Mouse (Mus musculus) neural tube, embryonic 15.5 days (tissue): Measurements from ENCODE around the gene Ankrd44. TPM values are rescaled to one million over a fixed set of nuclear protein-coding genes. Genes with fewer than 3 reads are reported as not detected.

ENCODE experiments used
- ATAC-seq: fragments of 200-750 bp; cut with Nextera tagmentation; 2 replicates; pipeline ENCODE4 v1.8.0; 2017; ENCODE audit warnings: mild to moderate bottlenecking, moderate TSS enrichment, moderate library complexity; ENCODE audit not compliant: low FRiP score
- H3K27ac ChIP-seq: fragments of 300-500 bp; sonication (generic); replicated peaks from 2 replicates; pipeline ENCODE4 v1.5.1; 2015; ENCODE audit warnings: mild to moderate bottlenecking, inconsistent platforms
- H3K27me3 ChIP-seq: fragments of 300-500 bp; sonication (generic); replicated peaks from 2 replicates; pipeline ENCODE4 v1.6.1; 2015; ENCODE audit warnings: inconsistent platforms
- H3K36me3 ChIP-seq: fragments of 300-500 bp; sonication (generic); 2 replicates; pipeline ENCODE4 v1.6.1; 2015; ENCODE audit warnings: inconsistent platforms
- H3K4me1 ChIP-seq: fragments of 300-500 bp; sonication (generic); 2 replicates; pipeline ENCODE4 v1.6.1; 2015; ENCODE audit warnings: inconsistent platforms
- H3K4me2 ChIP-seq: fragments of 300-500 bp; sonication (generic); 2 replicates; pipeline ENCODE4 v1.6.1; 2015; ENCODE audit warnings: inconsistent platforms, mild to moderate bottlenecking, moderate library complexity
- H3K4me3 ChIP-seq: fragments of 300-500 bp; sonication (generic); replicated peaks from 2 replicates; pipeline ENCODE4 v1.5.1; 2015; ENCODE audit warnings: mild to moderate bottlenecking, inconsistent platforms
- H3K9ac ChIP-seq: fragments of 300-500 bp; sonication (generic); replicated peaks from 2 replicates; pipeline ENCODE4 v1.6.1; 2015; ENCODE audit warnings: mild to moderate bottlenecking, inconsistent platforms
- H3K9me3 ChIP-seq: fragments of 300-500 bp; sonication (generic); replicated peaks from 2 replicates; pipeline ENCODE4 v1.6.1; 2016; ENCODE audit warnings: inconsistent platforms
- WGBS: fragments of 180-500 bp; shearing (Covaris S2); methylation state at CpG from one replicate; pipeline ENCODE4 v1.1.7; 2015; ENCODE audit warnings: mixed read lengths; 5-methylcytosine and 5-hydroxymethylcytosine counted together
- polyA plus RNA-seq: library from polyadenylated mRNA; unstranded; fragments of >200 nt; fragmentation: Nextera tagmentation; extraction: Ambion mirVana; gene quantifications from 2 replicates; pipeline ENCODE4 v1.2.1, GENCODE M21; 2015

Gene Ankrd44
- polyA plus RNA-seq, 1 experiment from 2014 or later = 21.4 TPM

- Histone ChIP-seq H3K4me3 (no peak overlapping the region), H3K27me3 (no peaks in the 10 kb centered on the region), H3K9me3 (no peaks in the 10 kb centered on the region), H3K9ac (no peak overlapping the region), H3K36me3 (no peaks in the 10 kb centered on the region), H3K4me1 (peaks cover 7% of the 10 kb centered on the region), H3K4me2 (no peak overlapping the region), H3K27ac (peak overlapping the region; percentile 18; the same call in 1 of the 2 replicates)
- 53% methylated on average over 10 of the region's 10 CpGs for WGBS
- no peak for ATAC-seq
Measured at GRCm38 (mm10) chr1:54877423-54878073, 48.6 kb downstream of the Ankrd44 start.

GRCm38 (mm10) chr1:54877014-54877413 is 49.2 kb downstream of the Ankrd44 start:
- no peak for ATAC-seq
- no peaks in the 10 kb centered on the region for H3K36me3 ChIP-seq
- H3K4me2 ChIP-seq = no peak overlapping the region
- H3K27ac ChIP-seq = no peak overlapping the region
- H3K27me3 ChIP-seq = no peaks in the 10 kb centered on the region
- H3K9me3 ChIP-seq = no peaks in the 10 kb centered on the region
- peaks cover 7% of the 10 kb centered on the region for H3K4me1 ChIP-seq
- no peak overlapping the region for H3K9ac ChIP-seq
- WGBS = 90% methylated on average over 5 of the region's 5 CpGs
- H3K4me3 ChIP-seq = no peak overlapping the region

DNA sequence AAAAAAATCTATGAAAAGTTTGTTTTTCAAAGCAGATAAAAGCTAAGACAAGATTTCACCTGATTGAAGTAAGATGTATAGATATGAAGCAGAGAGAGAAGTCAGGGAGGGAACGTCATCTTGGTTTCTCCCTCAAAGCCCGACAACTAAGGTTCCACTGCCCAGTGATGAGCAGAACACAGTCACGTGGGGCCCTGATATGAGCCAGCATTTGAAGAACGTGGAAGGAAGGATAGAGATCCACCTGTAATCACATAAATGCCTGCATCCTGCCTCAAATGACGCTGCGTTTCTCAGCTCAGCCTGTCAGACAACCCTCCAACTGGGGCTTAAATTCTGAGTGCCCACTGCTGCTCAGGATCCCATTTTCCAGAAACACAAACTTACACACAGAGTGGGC is 52.1 kb downstream of the Ankrd44 start:
- H3K9ac ChIP-seq = no peak overlapping the region
- WGBS = 83% methylated on average over 6 of the region's 6 CpGs
- no peaks in the 10 kb centered on the region for H3K9me3 ChIP-seq

DNA sequence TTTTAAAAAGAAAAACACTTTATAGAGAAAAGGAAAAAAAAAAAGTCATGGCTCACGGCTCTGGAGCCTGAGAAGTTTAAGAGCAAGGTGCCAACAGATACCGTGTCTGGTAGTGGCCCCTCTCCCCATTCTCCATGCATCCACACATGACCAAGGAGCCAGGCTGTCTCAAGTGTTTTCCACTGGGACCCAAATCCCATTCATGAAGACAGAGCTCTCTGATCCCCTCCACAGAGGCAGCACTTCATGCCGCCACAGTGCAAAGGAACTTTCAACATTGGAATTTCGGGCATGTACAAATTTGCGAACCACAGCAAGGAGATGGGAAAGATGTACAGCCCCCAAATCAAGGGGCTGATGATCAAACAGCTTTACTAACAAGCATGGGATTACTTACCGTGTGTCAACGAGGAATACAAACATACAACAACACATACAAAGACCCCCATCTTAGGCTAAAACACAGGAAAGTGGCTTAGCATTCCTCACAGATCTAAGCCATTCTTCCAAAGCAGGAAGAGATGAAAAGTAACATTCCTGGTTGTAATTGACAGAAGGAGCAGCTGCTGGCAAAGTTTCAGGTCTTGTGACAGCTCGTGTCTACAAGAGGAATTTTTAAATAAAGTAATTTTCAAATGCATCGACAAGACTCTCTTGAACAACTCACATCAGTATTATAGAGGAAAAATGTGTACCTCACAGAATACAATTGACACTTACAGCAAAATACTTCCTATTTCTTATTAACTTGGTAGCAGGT is 53.1 kb downstream of the Ankrd44 start:
- H3K9ac ChIP-seq = no peak overlapping the region
- no peak for ATAC-seq
- peaks cover 11% of the 10 kb centered on the region for H3K4me1 ChIP-seq
- no peaks in the 10 kb centered on the region for H3K36me3 ChIP-seq
- no peak overlapping the region for H3K4me3 ChIP-seq
- H3K27me3 ChIP-seq = no peaks in the 10 kb centered on the region
- H3K4me2 ChIP-seq = no peak overlapping the region
- no peak overlapping the region for H3K27ac ChIP-seq
- no peaks in the 10 kb centered on the region for H3K9me3 ChIP-seq
- 86% methylated on average over 9 of the region's 9 CpGs for whole genome bisulfite sequencing

More for the DNA sequence above, 52.1 kb downstream of the Ankrd44 start:
- no peak for ATAC-seq
- Histone ChIP-seq H3K36me3 (no peaks in the 10 kb centered on the region), H3K27me3 (no peaks in the 10 kb centered on the region), H3K4me3 (no peak overlapping the region), H3K4me1 (peaks cover 7% of the 10 kb centered on the region), H3K27ac (no peak overlapping the region), H3K4me2 (no peak overlapping the region)

GRCm38 (mm10) chr1:54871321-54871720 is 54.9 kb downstream of the Ankrd44 start:
- no peak for ATAC-seq
- H3K4me3 ChIP-seq = no peak overlapping the region
- H3K9ac ChIP-seq = no peak overlapping the region
- no peaks in the 10 kb centered on the region for H3K9me3 ChIP-seq
- H3K27me3 ChIP-seq = no peaks in the 10 kb centered on the region
- H3K27ac ChIP-seq = no peak overlapping the region
- H3K4me1 ChIP-seq = 0 out of 2 replicates have a peak, but pooled peaks cover 8% of the 10 kb centered on the region
- H3K36me3 ChIP-seq = no peaks in the 10 kb centered on the region
- no peak overlapping the region for H3K4me2 ChIP-seq
- WGBS = 95% methylated on average over 1 of the region's 1 CpGs

GRCm38 (mm10) chr1:54870634-54871033 is 55.6 kb downstream of the Ankrd44 start:
- no peak overlapping the region for H3K27ac ChIP-seq
- H3K36me3 ChIP-seq = no peaks in the 10 kb centered on the region
- H3K9ac ChIP-seq = no peak overlapping the region
- H3K4me2 ChIP-seq = no peak overlapping the region
- no peak overlapping the region for H3K4me3 ChIP-seq
- no peaks in the 10 kb centered on the region for H3K9me3 ChIP-seq
- H3K4me1 ChIP-seq = 0 out of 2 replicates have a peak, but pooled peaks cover 8% of the 10 kb centered on the region
- ATAC-seq = no peak
- 94% methylated on average over 2 of the region's 2 CpGs for WGBS
- no peaks in the 10 kb centered on the region for H3K27me3 ChIP-seq

GRCm38 (mm10) chr1:54867226-54867625 is 59.0 kb downstream of the Ankrd44 start:
- peak overlapping the region; percentile 42; the same call in 1 of the 2 replicates for H3K27ac ChIP-seq
- no peaks in the 10 kb centered on the region for H3K27me3 ChIP-seq
- H3K4me1 ChIP-seq = peaks cover 24% of the 10 kb centered on the region
- no peak overlapping the region for H3K4me2 ChIP-seq
- H3K9me3 ChIP-seq = no peaks in the 10 kb centered on the region
- no peak for ATAC-seq
- H3K4me3 ChIP-seq = no peak overlapping the region
- H3K9ac ChIP-seq = no peak overlapping the region
- H3K36me3 ChIP-seq = no peaks in the 10 kb centered on the region
- WGBS = 65% methylated on average over 4 of the region's 4 CpGs

DNA sequence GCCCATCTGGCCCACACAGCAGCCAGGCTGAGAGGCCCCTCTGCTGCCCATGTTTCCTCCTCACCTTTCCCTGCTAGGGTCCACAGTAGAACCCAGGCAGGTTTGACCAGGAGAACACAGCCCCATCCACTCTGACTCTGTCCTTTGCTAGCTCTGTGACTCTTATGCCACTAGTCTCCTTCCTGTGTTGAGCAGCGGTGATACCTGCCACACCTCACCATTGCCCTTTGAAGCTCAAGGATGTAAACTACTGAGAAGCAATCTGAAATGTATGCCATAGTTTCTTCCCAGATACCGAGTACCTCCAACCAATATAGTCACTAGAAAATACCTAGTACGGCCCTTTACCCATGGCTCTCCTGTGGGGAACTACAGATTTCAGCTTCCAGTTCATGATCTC is 60.1 kb downstream of the Ankrd44 start:
- WGBS = 84% methylated on average over 3 of the region's 3 CpGs
- H3K4me3 ChIP-seq = no peak overlapping the region
- no peak overlapping the region for H3K27ac ChIP-seq
- H3K4me1 ChIP-seq = peaks cover 24% of the 10 kb centered on the region
- H3K9ac ChIP-seq = no peak overlapping the region
- ATAC-seq = no peak
- no peaks in the 10 kb centered on the region for H3K27me3 ChIP-seq
- no peaks in the 10 kb centered on the region for H3K9me3 ChIP-seq
- no peaks in the 10 kb centered on the region for H3K36me3 ChIP-seq
- no peak overlapping the region for H3K4me2 ChIP-seq

DNA sequence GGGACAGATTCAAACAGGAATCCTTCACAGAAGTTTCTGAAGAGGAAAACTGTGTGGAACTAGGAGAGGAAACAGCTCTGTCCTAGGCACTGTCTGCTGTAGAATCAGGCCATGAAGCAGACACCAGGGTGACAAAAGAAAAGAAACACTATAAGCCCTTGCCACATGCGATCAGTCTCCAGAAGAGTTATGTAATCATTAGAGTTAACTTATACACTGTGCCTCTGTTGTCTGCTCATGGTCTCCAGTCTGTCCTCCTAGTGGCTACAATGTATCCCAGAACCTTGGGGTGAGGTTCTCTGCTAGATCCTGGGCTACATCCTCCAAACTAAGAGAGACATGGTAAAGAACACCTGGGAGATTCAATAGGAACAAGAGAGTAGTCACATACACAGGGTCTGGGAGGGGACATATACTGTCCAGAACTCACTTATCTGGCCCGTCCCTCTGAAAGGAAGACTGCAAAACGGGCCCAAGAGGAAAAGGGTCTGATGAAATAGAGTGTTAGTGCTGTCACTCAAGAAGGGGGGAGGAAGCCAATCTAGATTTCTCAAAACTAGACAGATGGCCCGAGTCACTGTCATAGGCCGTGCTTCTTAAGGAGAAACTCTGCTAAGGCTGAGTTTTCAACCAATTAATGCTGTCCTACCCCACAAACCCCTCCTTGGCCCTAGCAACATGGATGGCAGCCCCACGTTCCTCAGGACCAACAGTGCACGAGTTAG is 61.1 kb downstream of the Ankrd44 start:
- ATAC-seq = no peak
- Histone ChIP-seq H3K27ac (no peak overlapping the region), H3K4me1 (peaks cover 30% of the 10 kb centered on the region), H3K4me2 (no peak overlapping the region), H3K4me3 (no peak overlapping the region), H3K9ac (no peak overlapping the region), H3K27me3 (no peaks in the 10 kb centered on the region), H3K9me3 (no peaks in the 10 kb centered on the region), H3K36me3 (no peaks in the 10 kb centered on the region)
- 85% methylated on average over 7 of the region's 7 CpGs for WGBS

DNA sequence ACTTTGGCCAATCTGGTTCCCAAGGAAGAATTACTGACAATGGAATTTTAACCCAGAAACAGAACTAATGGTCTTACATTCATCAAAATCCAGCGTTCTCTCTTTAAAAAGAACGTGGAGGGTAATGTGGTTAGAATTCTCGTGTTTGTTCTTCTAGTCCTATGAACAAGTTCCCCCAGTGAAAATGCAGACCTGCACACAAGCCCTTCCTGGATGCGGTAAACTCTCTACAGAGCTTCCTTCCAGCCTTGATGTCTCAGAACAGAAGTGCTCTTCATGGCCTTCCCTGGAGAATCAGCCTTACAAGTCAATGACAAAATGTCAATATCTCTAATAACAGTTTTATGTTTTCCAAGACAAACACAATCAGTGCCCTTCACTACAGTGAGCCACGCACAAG is 65.8 kb downstream of the Ankrd44 start:
- no peaks in the 10 kb centered on the region for H3K36me3 ChIP-seq
- 80% methylated on average over 5 of the region's 5 CpGs for WGBS
- no peak overlapping the region for H3K27ac ChIP-seq
- no peaks in the 10 kb centered on the region for H3K27me3 ChIP-seq
- H3K9me3 ChIP-seq = no peaks in the 10 kb centered on the region
- no peak overlapping the region for H3K9ac ChIP-seq
- peaks cover 22% of the 10 kb centered on the region for H3K4me1 ChIP-seq
- H3K4me3 ChIP-seq = no peak overlapping the region
- ATAC-seq = no peak
- H3K4me2 ChIP-seq = no peak overlapping the region

GRCm38 (mm10) chr1:54859876-54860275 is 66.3 kb downstream of the Ankrd44 start:
- H3K27ac ChIP-seq = no peak overlapping the region
- H3K4me3 ChIP-seq = no peak overlapping the region
- no peaks in the 10 kb centered on the region for H3K27me3 ChIP-seq
- peaks cover 17% of the 10 kb centered on the region for H3K4me1 ChIP-seq
- H3K4me2 ChIP-seq = no peak overlapping the region
- H3K9ac ChIP-seq = no peak overlapping the region
- no peaks in the 10 kb centered on the region for H3K9me3 ChIP-seq
- no peak for ATAC-seq
- H3K36me3 ChIP-seq = no peaks in the 10 kb centered on the region

GRCm38 (mm10) chr1:54858898-54859297 is 67.3 kb downstream of the Ankrd44 start:
- 98% methylated on average over 2 of the region's 2 CpGs for WGBS
- ATAC-seq = no peak

More at GRCm38 (mm10) chr1:54858898-54859297, 67.3 kb downstream of the Ankrd44 start:
- no peaks in the 10 kb centered on the region for H3K9me3 ChIP-seq
- H3K27me3 ChIP-seq = no peaks in the 10 kb centered on the region
- H3K36me3 ChIP-seq = no peaks in the 10 kb centered on the region
- H3K27ac ChIP-seq = no peak overlapping the region
- H3K4me1 ChIP-seq = peaks cover 11% of the 10 kb centered on the region
- H3K4me2 ChIP-seq = no peak overlapping the region
- H3K4me3 ChIP-seq = no peak overlapping the region
- H3K9ac ChIP-seq = no peak overlapping the region
